Mouse (Mus musculus) limb, embryonic 15.5 days (tissue): ENCODE data around the gene Gtdc1. TPM values are rescaled to one million over a fixed set of nuclear protein-coding genes. Genes with fewer than 3 reads are reported as not detected.

Experiments
- ATAC-seq: fragments of 200-750 bp; cut with Nextera tagmentation; 2 replicates; pipeline ENCODE4 v1.8.0; 2017; ENCODE audit warnings: low read depth, moderate TSS enrichment; ENCODE audit not compliant: insufficient number of reproducible peaks, low FRiP score, low TSS enrichment
- H3K27ac ChIP-seq: fragments of 300-500 bp; sonication (generic); 2 replicates; pipeline ENCODE4 v1.5.1; 2015; ENCODE audit warnings: moderate library complexity, mild to moderate bottlenecking, inconsistent platforms
- H3K27me3 ChIP-seq: fragments of 300-500 bp; sonication (generic); 2 replicates; pipeline ENCODE4 v1.6.1; 2015; ENCODE audit warnings: inconsistent platforms
- H3K36me3 ChIP-seq: fragments of 300-500 bp; sonication (generic); 2 replicates; pipeline ENCODE4 v1.6.1; 2015; ENCODE audit warnings: inconsistent platforms
- H3K4me1 ChIP-seq: fragments of 300-500 bp; sonication (generic); 2 replicates; pipeline ENCODE4 v1.6.1; 2015; ENCODE audit warnings: inconsistent platforms
- H3K4me2 ChIP-seq: fragments of 300-500 bp; sonication (generic); 2 replicates; pipeline ENCODE4 v1.6.1; 2015; ENCODE audit warnings: mild to moderate bottlenecking, inconsistent platforms
- H3K4me3 ChIP-seq: fragments of 300-500 bp; sonication (generic); 2 replicates; pipeline ENCODE4 v1.5.1; 2015; ENCODE audit warnings: mild to moderate bottlenecking, inconsistent platforms
- H3K9ac ChIP-seq: fragments of 300-500 bp; sonication (generic); 2 replicates; pipeline ENCODE4 v1.6.1; 2015; ENCODE audit warnings: inconsistent platforms
- H3K9me3 ChIP-seq: fragments of 300-500 bp; sonication (generic); 2 replicates; pipeline ENCODE4 v1.6.1; 2016; ENCODE audit warnings: inconsistent platforms
- WGBS: fragments of 180-500 bp; shearing (Covaris S2); methylation state at CpG from one replicate; pipeline ENCODE4 v1.1.7; 2015; 5-methylcytosine and 5-hydroxymethylcytosine counted together
- polyA plus RNA-seq: library from polyadenylated mRNA; unstranded; fragments of >200 nt; fragmentation: Nextera tagmentation; extraction: Ambion mirVana; gene quantifications from 2 replicates; pipeline ENCODE4 v1.2.1, GENCODE M21; 2015

Gene Gtdc1
- polyA plus RNA-seq, 1 experiment from 2014 or later: 19.2 TPM

DNA sequence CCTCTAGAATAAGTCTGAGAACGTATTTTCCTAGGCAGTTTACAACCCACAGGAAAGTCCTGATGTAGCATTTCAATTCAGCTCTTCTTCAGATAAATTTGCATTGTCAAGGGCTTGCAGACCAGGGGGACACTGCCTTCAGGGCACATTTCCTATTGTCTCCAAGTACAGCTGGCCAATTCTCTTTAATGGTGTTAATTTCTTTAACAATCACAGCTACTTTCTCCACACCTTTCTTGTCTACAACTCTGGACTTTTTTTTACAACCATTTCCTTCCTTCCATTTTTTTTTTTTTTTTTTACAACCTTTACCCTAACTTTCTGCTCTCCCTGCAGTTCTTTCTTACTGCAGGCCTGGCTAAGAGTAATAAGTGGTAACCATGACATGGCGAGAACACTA is 97.7 kb downstream of the Gtdc1 start:
- Histone ChIP-seq H3K9ac (no peak overlapping the region), H3K4me2 (no peak overlapping the region), H3K4me3 (no peak overlapping the region), H3K27ac (no peak overlapping the region), H3K4me1 (no peaks in the 10 kb centered on the region), H3K9me3 (no peaks in the 10 kb centered on the region), H3K27me3 (no peaks in the 10 kb centered on the region), H3K36me3 (no peaks in the 10 kb centered on the region)
- 67% methylated on average over 2 of the region's 2 CpGs for WGBS
- ATAC-seq: no peak

GRCm38 (mm10) chr2:44829346-44829745 is 98.1 kb downstream of the Gtdc1 start:
- Histone ChIP-seq H3K9me3 (no peaks in the 10 kb centered on the region), H3K4me2 (no peak overlapping the region), H3K27me3 (no peaks in the 10 kb centered on the region), H3K4me3 (no peak overlapping the region), H3K4me1 (no peaks in the 10 kb centered on the region), H3K27ac (no peak overlapping the region), H3K36me3 (no peaks in the 10 kb centered on the region), H3K9ac (no peak overlapping the region)
- WGBS: 66% methylated on average over 2 of the region's 2 CpGs
- ATAC-seq: no peak

DNA sequence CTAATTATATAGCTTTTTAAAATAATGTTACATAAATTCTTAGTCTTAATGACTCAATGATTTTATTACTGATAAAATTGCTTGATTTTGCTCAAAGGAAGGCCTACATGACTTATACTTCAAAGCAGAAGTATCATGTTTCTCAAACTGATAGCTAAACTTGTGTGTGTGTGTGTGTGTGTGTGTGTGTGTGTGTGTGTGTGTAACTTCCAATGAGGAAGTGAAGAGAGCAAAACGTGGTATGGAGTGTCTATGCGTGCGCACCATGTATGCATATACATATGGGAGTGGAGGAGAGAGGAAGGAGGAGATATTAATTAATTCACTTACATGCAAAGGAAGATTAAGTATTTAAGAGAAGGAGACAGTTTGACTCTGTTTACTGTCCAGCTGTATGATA is 100.8 kb downstream of the Gtdc1 start:
- Histone ChIP-seq H3K27me3 (no peaks in the 10 kb centered on the region), H3K9ac (no peak overlapping the region), H3K4me2 (no peak overlapping the region), H3K36me3 (no peaks in the 10 kb centered on the region), H3K9me3 (no peaks in the 10 kb centered on the region), H3K4me1 (no peaks in the 10 kb centered on the region), H3K27ac (no peak overlapping the region), H3K4me3 (no peak overlapping the region)
- no peak for ATAC-seq
- WGBS: 91% methylated on average over 3 of the region's 3 CpGs

DNA sequence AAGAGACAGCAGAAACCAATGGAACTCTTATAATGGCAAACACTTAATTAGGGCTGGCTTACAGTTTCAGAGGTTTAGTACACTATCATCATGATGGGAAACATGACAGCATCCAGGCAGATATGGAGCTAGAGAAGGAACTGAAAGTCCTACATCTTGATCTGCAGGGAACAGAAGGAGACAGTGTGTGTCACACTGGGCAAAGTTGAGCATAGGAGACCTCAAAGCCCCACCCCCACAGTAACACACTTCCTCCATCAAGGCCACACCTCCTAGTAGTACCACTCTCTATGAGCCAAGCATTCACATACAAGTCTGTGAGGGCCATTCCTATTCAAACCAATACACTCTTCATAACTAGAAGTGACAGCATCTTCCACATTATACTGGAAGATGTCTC is 109.7 kb downstream of the Gtdc1 start:
- no peaks in the 10 kb centered on the region for H3K9me3 ChIP-seq
- H3K4me2 ChIP-seq: no peak overlapping the region
- no peak overlapping the region for H3K4me3 ChIP-seq
- no peaks in the 10 kb centered on the region for H3K36me3 ChIP-seq
- H3K4me1 ChIP-seq: no peaks in the 10 kb centered on the region
- no peaks in the 10 kb centered on the region for H3K27me3 ChIP-seq
- no peak overlapping the region for H3K27ac ChIP-seq
- no peak for ATAC-seq
- no peak overlapping the region for H3K9ac ChIP-seq

- no peak for ATAC-seq
- 55% methylated on average over 3 of the region's 3 CpGs for WGBS
These were observed 113.7 kb downstream of the Gtdc1 start for GRCm38 (mm10) chr2:44813729-44814128.

DNA sequence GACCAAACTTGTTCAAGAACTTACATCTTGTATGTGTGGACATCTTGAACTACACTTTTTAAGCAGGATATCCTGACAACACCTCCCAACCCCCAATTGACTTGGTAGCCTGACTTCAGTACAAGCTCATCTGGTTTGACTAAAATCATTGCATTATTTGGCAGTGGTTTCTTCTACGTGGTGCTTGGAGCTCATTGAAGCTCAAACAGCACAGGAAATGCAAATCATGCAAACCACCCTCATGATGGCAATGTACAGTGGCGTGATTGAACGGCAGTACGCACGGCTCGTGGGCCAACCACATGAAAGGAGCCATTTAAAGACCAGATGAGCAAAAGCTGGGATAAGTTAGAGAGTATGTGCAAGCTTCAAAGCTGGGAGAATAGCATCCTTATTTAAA is 123.0 kb downstream of the Gtdc1 start:
- Histone ChIP-seq H3K4me1 (no peaks in the 10 kb centered on the region), H3K27ac (no peak overlapping the region), H3K27me3 (no peaks in the 10 kb centered on the region), H3K9ac (no peak overlapping the region), H3K9me3 (no peaks in the 10 kb centered on the region), H3K4me2 (no peak overlapping the region), H3K36me3 (no peaks in the 10 kb centered on the region), H3K4me3 (no peak overlapping the region)
- 35% methylated on average over 6 of the region's 6 CpGs for WGBS
- ATAC-seq: no peak; the same call in 1 of the 2 replicates

More at GRCm38 (mm10) chr2:44813729-44814128, 113.7 kb downstream of the Gtdc1 start:
- H3K9me3 ChIP-seq: no peaks in the 10 kb centered on the region
- no peaks in the 10 kb centered on the region for H3K27me3 ChIP-seq
- no peak overlapping the region for H3K27ac ChIP-seq
- no peaks in the 10 kb centered on the region for H3K4me1 ChIP-seq
- no peak overlapping the region for H3K4me2 ChIP-seq
- H3K9ac ChIP-seq: no peak overlapping the region
- H3K36me3 ChIP-seq: no peaks in the 10 kb centered on the region
- H3K4me3 ChIP-seq: no peak overlapping the region

GRCm38 (mm10) chr2:44801361-44801760 is 126.1 kb downstream of the Gtdc1 start:
- WGBS: 82% methylated on average over 2 of the region's 2 CpGs
- ATAC-seq: no peak

GRCm38 (mm10) chr2:44791840-44792239 is 135.6 kb downstream of the Gtdc1 start:
- Histone ChIP-seq H3K27ac (no peak overlapping the region), H3K9ac (no peak overlapping the region), H3K4me1 (no peaks in the 10 kb centered on the region), H3K4me3 (no peak overlapping the region), H3K36me3 (no peaks in the 10 kb centered on the region), H3K9me3 (no peaks in the 10 kb centered on the region), H3K27me3 (no peaks in the 10 kb centered on the region), H3K4me2 (no peak overlapping the region)
- ATAC-seq: no peak
- 87% methylated on average over 4 of the region's 4 CpGs for WGBS

More at GRCm38 (mm10) chr2:44801361-44801760, 126.1 kb downstream of the Gtdc1 start:
- Histone ChIP-seq H3K27me3 (no peaks in the 10 kb centered on the region), H3K36me3 (no peaks in the 10 kb centered on the region), H3K27ac (no peak overlapping the region), H3K4me2 (no peak overlapping the region), H3K9ac (no peak overlapping the region), H3K4me1 (no peaks in the 10 kb centered on the region), H3K9me3 (no peaks in the 10 kb centered on the region), H3K4me3 (no peak overlapping the region)

DNA sequence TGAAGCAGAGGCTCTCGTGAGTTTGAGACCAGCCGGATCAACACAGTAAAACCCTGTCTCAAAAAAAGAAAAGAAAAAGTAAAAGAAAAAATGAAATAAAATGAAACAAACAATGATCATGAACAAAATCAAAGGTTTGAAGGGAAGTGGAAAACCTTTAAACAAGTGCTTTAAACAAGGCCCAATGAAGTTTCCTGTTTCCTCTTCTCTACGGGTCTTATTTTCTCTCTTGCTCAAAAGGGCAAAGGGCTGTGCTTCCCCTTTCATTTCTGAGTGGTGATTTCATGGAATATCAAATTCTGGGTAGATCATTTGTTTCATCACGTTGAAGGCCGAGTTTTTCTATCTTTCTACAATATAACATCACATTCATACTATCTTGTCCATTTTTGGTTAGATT is 136.3 kb downstream of the Gtdc1 start:
- Histone ChIP-seq H3K9ac (no peak overlapping the region), H3K36me3 (no peaks in the 10 kb centered on the region)
- 83% methylated on average over 5 of the region's 5 CpGs for WGBS

GRCm38 (mm10) chr2:44782746-44783145 is 144.7 kb downstream of the Gtdc1 start:
- no peaks in the 10 kb centered on the region for H3K4me1 ChIP-seq
- H3K9ac ChIP-seq: no peak overlapping the region
- H3K4me2 ChIP-seq: no peak overlapping the region
- no peaks in the 10 kb centered on the region for H3K27me3 ChIP-seq
- H3K27ac ChIP-seq: no peak overlapping the region
- H3K9me3 ChIP-seq: no peaks in the 10 kb centered on the region
- WGBS: 94% methylated on average over 4 of the region's 4 CpGs
- no peak overlapping the region for H3K4me3 ChIP-seq
- H3K36me3 ChIP-seq: no peaks in the 10 kb centered on the region
- no peak for ATAC-seq

More for the DNA sequence above, 136.3 kb downstream of the Gtdc1 start:
- no peak overlapping the region for H3K4me2 ChIP-seq
- no peak overlapping the region for H3K27ac ChIP-seq
- H3K27me3 ChIP-seq: no peaks in the 10 kb centered on the region
- no peak for ATAC-seq
- H3K9me3 ChIP-seq: no peaks in the 10 kb centered on the region
- H3K4me3 ChIP-seq: no peak overlapping the region
- no peaks in the 10 kb centered on the region for H3K4me1 ChIP-seq

GRCm38 (mm10) chr2:44780961-44781360 is 146.5 kb downstream of the Gtdc1 start:
- H3K4me2 ChIP-seq: no peak overlapping the region
- no peaks in the 10 kb centered on the region for H3K4me1 ChIP-seq
- no peak overlapping the region for H3K9ac ChIP-seq
- WGBS: 92% methylated on average over 2 of the region's 2 CpGs
- no peak overlapping the region for H3K4me3 ChIP-seq
- no peaks in the 10 kb centered on the region for H3K27me3 ChIP-seq
- ATAC-seq: no peak
- no peaks in the 10 kb centered on the region for H3K9me3 ChIP-seq
- no peaks in the 10 kb centered on the region for H3K36me3 ChIP-seq
- no peak overlapping the region for H3K27ac ChIP-seq

- ATAC-seq: no peak
- 75% methylated on average over 1 of the region's 1 CpGs for WGBS
These were observed 163.6 kb downstream of the Gtdc1 start for GRCm38 (mm10) chr2:44763898-44764297.

GRCm38 (mm10) chr2:44736618-44737017 is 190.8 kb downstream of the Gtdc1 start:
- Histone ChIP-seq H3K27me3 (no peaks in the 10 kb centered on the region), H3K27ac (no peak overlapping the region), H3K4me1 (no peaks in the 10 kb centered on the region), H3K9ac (no peak overlapping the region), H3K36me3 (no peaks in the 10 kb centered on the region), H3K4me2 (no peak overlapping the region), H3K9me3 (no peaks in the 10 kb centered on the region), H3K4me3 (no peak overlapping the region)
- ATAC-seq: no peak
- WGBS: 76% methylated on average over 1 of the region's 1 CpGs

More at GRCm38 (mm10) chr2:44763898-44764297, 163.6 kb downstream of the Gtdc1 start:
- H3K36me3 ChIP-seq: no peaks in the 10 kb centered on the region
- no peaks in the 10 kb centered on the region for H3K4me1 ChIP-seq
- H3K9me3 ChIP-seq: no peaks in the 10 kb centered on the region
- H3K4me2 ChIP-seq: no peak overlapping the region
- no peak overlapping the region for H3K27ac ChIP-seq
- H3K4me3 ChIP-seq: no peak overlapping the region
- H3K27me3 ChIP-seq: no peaks in the 10 kb centered on the region
- H3K9ac ChIP-seq: no peak overlapping the region
